Mouse (Mus musculus): ENCODE measurements around the gene Rap1gds1.

Rap1gds1 gene

DNA sequence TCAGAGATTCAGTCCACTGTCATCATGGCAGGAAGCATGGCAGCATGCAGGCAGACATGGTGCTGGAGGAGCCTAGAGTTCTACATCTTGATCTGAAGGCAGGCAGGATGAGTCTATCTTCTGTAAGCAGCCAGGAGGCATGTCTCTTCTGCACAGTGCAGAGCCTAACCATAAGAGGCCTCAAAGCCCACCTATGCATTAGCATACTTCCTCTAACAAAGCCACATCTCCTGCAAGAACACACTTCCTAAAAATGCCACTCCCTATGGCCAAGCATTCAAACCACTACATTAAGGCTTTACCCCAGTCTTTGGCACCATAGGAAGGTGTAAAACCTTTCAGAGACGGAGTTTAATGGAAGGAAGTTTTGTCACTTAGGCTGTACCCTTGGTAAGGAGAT lies 26.9 kb upstream of the Rap1gds1 start:
- H3K27me3 ChIP-seq (ENCODE audit: insufficient read depth, low read length) = no peaks in the 10 kb centered on the region
- H3K9me3 ChIP-seq (ENCODE audit: low read length) = no peaks in the 10 kb centered on the region
- 0 out of 2 replicates have a peak, but pooled peaks cover under 1% of the 10 kb centered on the region for H3K4me1 ChIP-seq (replicated peaks; ENCODE audit: low read depth, low read length)
- TF ChIP-seq POU5F1 (IDR thresholded peaks at IDR 0.05; ENCODE audit: borderline replicate concordance, low read length) (no peak), CTCF (conservative IDR thresholded peaks at IDR 0.05; ENCODE audit: low read length) (no peak), NANOG (IDR thresholded peaks at IDR 0.05; ENCODE audit: borderline replicate concordance, low read length) (no peak)
- no peaks in the 10 kb centered on the region for H3K36me3 ChIP-seq (ENCODE audit: insufficient read depth, low read length)
- no peak overlapping the region for H3K4me3 ChIP-seq (replicated peaks; ENCODE audit: low read length)

DNA sequence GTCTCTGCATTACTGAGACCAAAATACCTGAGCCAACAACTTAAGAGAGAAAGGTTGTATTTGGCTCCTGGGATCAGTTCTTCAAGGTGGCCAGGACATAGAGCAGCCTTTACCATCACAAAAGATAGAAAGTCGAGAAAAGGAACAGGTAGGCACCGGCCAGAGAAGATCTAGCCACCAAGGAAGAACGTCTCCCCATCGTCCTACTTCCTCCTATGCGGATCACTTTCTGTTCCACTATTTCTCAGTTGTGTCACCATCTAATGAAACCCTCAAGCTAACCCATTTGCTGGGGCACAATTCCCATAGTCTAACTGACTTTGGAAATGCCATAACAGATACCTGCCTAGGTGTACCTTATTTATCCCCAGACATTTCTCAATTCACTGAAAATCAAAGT lies 24.3 kb upstream of the Rap1gds1 start:
- Histone ChIP-seq H3K27me3 (ENCODE audit: insufficient read depth, low read length) (no peaks in the 10 kb centered on the region), H3K36me3 (ENCODE audit: insufficient read depth, low read length) (no peaks in the 10 kb centered on the region), H3K4me1 (replicated peaks; ENCODE audit: low read depth, low read length) (no peaks in the 10 kb centered on the region), H3K4me3 (replicated peaks; ENCODE audit: low read length) (no peak overlapping the region), H3K9me3 (ENCODE audit: low read length) (no peaks in the 10 kb centered on the region)
- TF ChIP-seq NANOG (IDR thresholded peaks at IDR 0.05; ENCODE audit: borderline replicate concordance, low read length) = no peak
- no peak for TF ChIP-seq CTCF (conservative IDR thresholded peaks at IDR 0.05; ENCODE audit: low read length)

DNA sequence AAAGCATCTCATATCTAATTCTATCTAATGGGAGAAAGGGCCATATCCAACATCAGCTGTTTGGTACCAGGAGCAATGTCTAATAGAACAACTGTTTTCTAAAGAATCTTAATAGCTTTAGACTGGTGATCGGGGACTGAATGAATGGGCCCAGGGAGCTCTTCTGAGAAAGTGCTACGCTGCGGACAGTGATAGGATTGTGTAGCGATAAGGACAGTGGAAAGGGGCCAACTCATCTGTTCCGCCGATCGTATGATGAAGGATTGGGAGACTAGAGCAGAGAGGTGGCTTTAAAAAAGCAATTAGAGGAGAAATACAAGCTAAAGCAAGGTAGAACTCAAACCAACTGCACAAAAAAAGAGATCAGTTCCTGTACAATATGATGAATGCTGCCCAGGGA lies 20.9 kb upstream of the Rap1gds1 start:
- Histone ChIP-seq H3K4me3 (replicated peaks; ENCODE audit: low read length) (no peak overlapping the region), H3K4me1 (replicated peaks; ENCODE audit: low read depth, low read length) (no peaks in the 10 kb centered on the region), H3K27me3 (ENCODE audit: insufficient read depth, low read length) (no peaks in the 10 kb centered on the region), H3K9me3 (ENCODE audit: low read length) (no peaks in the 10 kb centered on the region), H3K36me3 (ENCODE audit: insufficient read depth, low read length) (no peaks in the 10 kb centered on the region)
- no peak for TF ChIP-seq CTCF (conservative IDR thresholded peaks at IDR 0.05; ENCODE audit: low read length)
- TF ChIP-seq NANOG (IDR thresholded peaks at IDR 0.05; ENCODE audit: borderline replicate concordance, low read length) = no peak
- TF ChIP-seq POU5F1 (IDR thresholded peaks at IDR 0.05; ENCODE audit: borderline replicate concordance, low read length) = no peak

DNA sequence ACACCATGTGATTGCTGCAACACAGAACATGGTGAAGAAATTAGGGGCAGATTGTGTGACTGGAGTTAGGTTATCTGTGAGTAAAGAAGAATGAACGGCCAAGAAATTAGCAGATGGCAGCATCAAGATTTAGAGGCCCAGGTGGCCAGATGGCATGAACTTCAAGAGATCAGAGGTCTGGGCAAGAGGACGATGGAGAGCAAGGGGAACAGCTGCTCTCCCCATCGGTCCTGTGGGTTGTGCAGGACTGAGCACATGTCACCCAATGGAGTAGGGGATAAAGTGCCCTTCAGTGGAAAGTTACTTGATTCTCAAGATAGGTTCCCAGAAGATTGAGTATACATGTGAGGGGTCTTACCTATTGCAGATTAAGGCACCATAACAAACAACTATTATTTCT lies 13.5 kb upstream of the Rap1gds1 start:
- no peaks in the 10 kb centered on the region for H3K27me3 ChIP-seq (ENCODE audit: insufficient read depth, low read length)
- H3K36me3 ChIP-seq (ENCODE audit: insufficient read depth, low read length) = no peaks in the 10 kb centered on the region
- no peak overlapping the region for H3K4me3 ChIP-seq (replicated peaks; ENCODE audit: low read length)
- no peaks in the 10 kb centered on the region for H3K4me1 ChIP-seq (replicated peaks; ENCODE audit: low read depth, low read length)
- TF ChIP-seq CTCF (conservative IDR thresholded peaks at IDR 0.05; ENCODE audit: low read length) (no peak), POU5F1 (IDR thresholded peaks at IDR 0.05; ENCODE audit: borderline replicate concordance, low read length) (no peak), NANOG (IDR thresholded peaks at IDR 0.05; ENCODE audit: borderline replicate concordance, low read length) (no peak)
- H3K9me3 ChIP-seq (ENCODE audit: low read length) = peaks cover 30% of the 10 kb centered on the region

DNA sequence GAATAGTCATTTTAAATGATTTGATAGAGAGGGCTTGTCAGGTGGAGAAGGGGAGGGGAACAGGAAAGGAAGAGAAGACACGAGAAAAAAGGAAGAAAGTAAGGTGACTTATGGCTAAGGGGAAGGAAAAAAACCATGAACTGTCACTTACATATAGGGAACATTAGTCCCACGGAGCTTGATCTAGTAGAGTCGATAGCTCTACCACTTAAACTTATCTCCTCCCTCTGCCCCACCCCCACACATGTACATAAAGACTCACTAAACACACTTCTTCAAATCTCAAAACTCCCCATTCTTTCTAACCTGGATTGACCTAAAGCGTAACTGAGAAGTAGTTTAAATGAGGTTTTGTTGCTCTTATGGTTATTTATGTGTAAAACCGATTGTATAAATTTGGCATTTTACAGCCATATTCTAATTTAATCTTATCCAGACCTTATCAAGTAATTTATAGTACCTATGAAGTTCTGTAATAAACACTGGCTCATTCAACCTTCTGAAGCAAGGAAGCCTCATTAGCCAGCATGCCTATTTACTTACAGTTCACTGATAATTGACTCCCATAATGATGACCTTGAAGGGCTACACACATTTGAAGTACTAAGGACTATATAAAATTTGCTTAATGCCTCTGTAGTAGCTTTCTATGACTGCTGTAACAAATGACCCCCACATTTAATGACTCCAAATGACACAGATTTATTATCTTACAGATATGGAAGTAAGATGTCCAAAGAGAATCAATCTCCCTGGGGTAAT lies 9.0 kb upstream of the Rap1gds1 start:
- TF ChIP-seq POU5F1 (IDR thresholded peaks at IDR 0.05; ENCODE audit: borderline replicate concordance, low read length) (no peak), CTCF (conservative IDR thresholded peaks at IDR 0.05; ENCODE audit: low read length) (no peak), NANOG (IDR thresholded peaks at IDR 0.05; ENCODE audit: borderline replicate concordance, low read length) (no peak)
- Histone ChIP-seq H3K4me3 (replicated peaks; ENCODE audit: low read length) (no peak overlapping the region), H3K4me1 (replicated peaks; ENCODE audit: low read depth, low read length) (no peaks in the 10 kb centered on the region), H3K27me3 (ENCODE audit: insufficient read depth, low read length) (no peaks in the 10 kb centered on the region; the same call in 1 of the 2 replicates), H3K36me3 (ENCODE audit: insufficient read depth, low read length) (no peaks in the 10 kb centered on the region), H3K9me3 (ENCODE audit: low read length) (peaks cover 30% of the 10 kb centered on the region)

DNA sequence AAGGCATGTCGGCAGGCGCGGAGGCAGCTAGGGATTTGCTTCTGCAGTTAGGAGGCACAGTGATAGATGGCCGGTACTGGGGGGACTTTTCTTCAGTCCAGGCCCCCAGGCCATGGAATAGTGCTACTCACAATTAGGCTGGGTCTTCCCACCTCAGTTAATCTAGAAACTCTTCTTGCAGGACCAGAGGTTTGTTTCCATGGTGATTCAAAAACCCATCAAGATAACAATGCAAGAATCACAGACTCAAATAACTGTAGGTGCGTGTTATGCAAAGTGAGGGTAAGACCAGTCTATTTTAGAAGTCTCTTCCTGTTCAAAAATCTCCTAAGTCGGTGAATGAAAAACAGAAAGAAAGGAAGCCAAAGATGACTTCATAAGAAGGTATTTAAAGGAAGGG lies 4.8 kb upstream of the Rap1gds1 start:
- TF ChIP-seq CTCF (conservative IDR thresholded peaks at IDR 0.05; ENCODE audit: low read length) = no peak
- TF ChIP-seq NANOG (IDR thresholded peaks at IDR 0.05; ENCODE audit: borderline replicate concordance, low read length) = no peak
- TF ChIP-seq POU5F1 (IDR thresholded peaks at IDR 0.05; ENCODE audit: borderline replicate concordance, low read length) = no peak
- Histone ChIP-seq H3K36me3 (ENCODE audit: insufficient read depth, low read length) (no peaks in the 10 kb centered on the region), H3K4me1 (replicated peaks; ENCODE audit: low read depth, low read length) (peaks cover 8% of the 10 kb centered on the region; the same call in 1 of the 2 replicates), H3K27me3 (ENCODE audit: insufficient read depth, low read length) (peaks cover 14% of the 10 kb centered on the region), H3K4me3 (replicated peaks; ENCODE audit: low read length) (no peak overlapping the region), H3K9me3 (ENCODE audit: low read length) (no peaks in the 10 kb centered on the region)

DNA sequence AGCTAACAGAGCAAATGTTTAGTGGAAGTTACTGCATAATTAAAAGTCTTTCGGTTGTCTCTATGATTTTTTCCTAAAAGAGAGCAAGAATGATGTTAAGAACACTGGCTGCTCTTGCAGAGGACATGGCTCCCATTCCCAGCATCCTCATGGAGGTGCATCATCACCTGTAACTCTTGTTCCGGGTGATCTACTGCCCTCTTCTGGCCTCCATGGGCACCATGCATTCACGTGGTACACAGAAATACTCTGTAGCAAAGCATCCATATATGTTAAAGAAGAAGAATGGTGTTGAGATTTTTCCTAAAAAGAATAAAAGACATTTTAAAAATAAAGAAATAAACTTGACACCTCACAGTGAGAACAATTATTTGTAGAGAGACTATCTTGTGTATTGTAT lies 3.0 kb upstream of the Rap1gds1 start:
- H3K4me3 ChIP-seq (replicated peaks; ENCODE audit: low read length) = no peak overlapping the region
- no peaks in the 10 kb centered on the region for H3K9me3 ChIP-seq (ENCODE audit: low read length)
- TF ChIP-seq POU5F1 (IDR thresholded peaks at IDR 0.05; ENCODE audit: borderline replicate concordance, low read length) (no peak), CTCF (conservative IDR thresholded peaks at IDR 0.05; ENCODE audit: low read length) (no peak), NANOG (IDR thresholded peaks at IDR 0.05; ENCODE audit: borderline replicate concordance, low read length) (no peak)

DNA sequence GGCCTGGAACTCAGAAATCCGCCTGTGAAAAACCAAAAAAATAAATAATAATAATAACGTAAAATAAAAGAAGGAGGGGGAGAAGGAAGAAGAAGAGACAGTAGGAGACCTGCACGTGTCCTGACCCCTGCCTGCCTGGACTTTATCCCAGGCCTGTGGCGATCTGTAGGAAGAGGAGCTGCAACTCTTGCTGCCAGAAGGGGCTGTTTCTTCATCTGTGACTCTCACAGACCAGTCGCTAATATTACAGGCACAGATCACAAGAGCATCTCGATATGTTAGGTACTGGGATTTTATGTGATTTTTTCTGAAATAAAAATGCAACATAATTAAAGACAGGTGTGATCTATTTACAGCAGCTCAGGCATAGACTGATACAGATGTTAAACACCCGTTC lies 1.1 kb upstream of the Rap1gds1 start:
- peak overlapping the region; percentile 88 for H3K4me3 ChIP-seq (replicated peaks; ENCODE audit: low read length)
- TF ChIP-seq CTCF (conservative IDR thresholded peaks at IDR 0.05; ENCODE audit: low read length) = no peak
- no peak for TF ChIP-seq POU5F1 (IDR thresholded peaks at IDR 0.05; ENCODE audit: borderline replicate concordance, low read length)
- no peak for TF ChIP-seq NANOG (IDR thresholded peaks at IDR 0.05; ENCODE audit: borderline replicate concordance, low read length)
- peaks cover 13% of the 10 kb centered on the region; the same call in 1 of the 2 replicates for H3K4me1 ChIP-seq (replicated peaks; ENCODE audit: low read depth, low read length)
- H3K9me3 ChIP-seq (ENCODE audit: low read length) = no peaks in the 10 kb centered on the region
- peaks cover 17% of the 10 kb centered on the region for H3K27me3 ChIP-seq (ENCODE audit: insufficient read depth, low read length)
- H3K36me3 ChIP-seq (ENCODE audit: insufficient read depth, low read length) = no peaks in the 10 kb centered on the region

More for the DNA sequence above, 3.0 kb upstream of the Rap1gds1 start:
- Histone ChIP-seq H3K4me1 (replicated peaks; ENCODE audit: low read depth, low read length) (peaks cover 13% of the 10 kb centered on the region; the same call in 1 of the 2 replicates), H3K36me3 (ENCODE audit: insufficient read depth, low read length) (no peaks in the 10 kb centered on the region), H3K27me3 (ENCODE audit: insufficient read depth, low read length) (peaks cover 17% of the 10 kb centered on the region)

All from E14TG2a.4 (cell line).